Mouse (Mus musculus): ENCODE measurements at regions not wholly inside any gene's neighbourhood (a gene's known extent, or its start where the extent isn't known, plus 50 kb on each side); places are given as distances from the start of the nearest gene placed in this dataset.
A peak's percentile ranks its signal among the peaks of the same experiment; 100 is the strongest.
"Not testable (repeated sequence)": the region's sequence is repeated elsewhere in the genome, so short reads cannot be mapped to it uniquely, and the experiment has no call there.

- DNase-seq (ENCODE audit: low read depth, low spot score), result no peak
Observed at GRCm38 (mm10) chr8:34305542-34306485, 194.3 kb upstream of the Gm10131 start.

GRCm38 (mm10) chr8:34303815-34304214 lies 192.3 kb upstream of the Gm10131 start:
- peak; percentile 29 for DNase-seq (ENCODE audit: low read depth, low spot score)

- DNase-seq (ENCODE audit: low read depth, low spot score), result no peak
Observed at GRCm38 (mm10) chr8:34300331-34300903, 188.9 kb upstream of the Gm10131 start.

GRCm38 (mm10) chr8:34294721-34295120 lies 183.2 kb upstream of the Gm10131 start:
- DNase-seq (ENCODE audit: low read depth, low spot score), result peak; percentile 41

GRCm38 (mm10) chr8:34290670-34291069 lies 179.1 kb upstream of the Gm10131 start:
- DNase-seq (ENCODE audit: low read depth, low spot score), result peak; percentile 23

- DNase-seq (ENCODE audit: low read depth, low spot score), result no peak
Observed at GRCm38 (mm10) chr8:34287801-34288200, 176.3 kb upstream of the Gm10131 start.

- DNase-seq (ENCODE audit: low read depth, low spot score), result peak; percentile 66
Observed at GRCm38 (mm10) chr8:34284576-34284975, 173.0 kb upstream of the Gm10131 start.

GRCm38 (mm10) chr8:34280433-34280832 lies 168.9 kb upstream of the Gm10131 start:
- DNase-seq (ENCODE audit: low read depth, low spot score), result no peak

GRCm38 (mm10) chr8:34275977-34276660 lies 164.6 kb upstream of the Gm10131 start:
- DNase-seq (ENCODE audit: low read depth, low spot score), result peak; percentile 46

- not testable (repeated sequence) for DNase-seq (ENCODE audit: low read depth, low spot score)
Observed at GRCm38 (mm10) chr8:34274796-34275195, 163.3 kb upstream of the Gm10131 start.

- no peak for DNase-seq (ENCODE audit: low read depth, low spot score)
Observed at GRCm38 (mm10) chr8:34274171-34274570, 162.6 kb upstream of the Gm10131 start.

GRCm38 (mm10) chr8:34269848-34270247 lies 158.3 kb upstream of the Gm10131 start:
- DNase-seq (ENCODE audit: low read depth, low spot score), result no peak

GRCm38 (mm10) chr8:34268806-34269520 lies 157.4 kb upstream of the Gm10131 start:
- no peak for DNase-seq (ENCODE audit: low read depth, low spot score)

- no peak for DNase-seq (ENCODE audit: low read depth, low spot score)
Observed at GRCm38 (mm10) chr8:34254978-34255377, 143.4 kb upstream of the Gm10131 start.

- DNase-seq (ENCODE audit: low read depth, low spot score), result peak; percentile 72
Observed at GRCm38 (mm10) chr8:34251934-34252333, 140.4 kb upstream of the Gm10131 start.

GRCm38 (mm10) chr8:34239346-34239900 lies 127.9 kb upstream of the Gm10131 start:
- peak; percentile 77 for DNase-seq (ENCODE audit: low read depth, low spot score)

GRCm38 (mm10) chr8:34233705-34234104 lies 122.2 kb upstream of the Gm10131 start:
- peak; percentile 91 for DNase-seq (ENCODE audit: low read depth, low spot score)

GRCm38 (mm10) chr8:34229477-34229876 lies 117.9 kb upstream of the Gm10131 start:
- DNase-seq (ENCODE audit: low read depth, low spot score), result no peak

- no peak for DNase-seq (ENCODE audit: low read depth, low spot score)
Observed at GRCm38 (mm10) chr8:34225011-34225890, 113.7 kb upstream of the Gm10131 start.

- DNase-seq (ENCODE audit: low read depth, low spot score), result no peak
Observed at GRCm38 (mm10) chr8:34222187-34222586, 110.7 kb upstream of the Gm10131 start.
